In genomic region chr2:59161441-59162284, GRCm38 (mm10) we compare ENCODE assay signal across 8 mouse cellular contexts. TPM values are rescaled to one million over a fixed set of nuclear protein-coding genes. Genes with fewer than 3 reads are reported as not detected.
DNase-seq lines count a peak whose midpoint lies in the region; ATAC-seq and TF ChIP-seq lines count a peak whose summit lies in the region.

No protein-coding gene starts in this region.

- peak; percentile 69 for ATAC-seq in forebrain, embryonic 12.5 days (ENCODE audit: low FRiP score)
- ATAC-seq in heart, postnatal 0 days (ENCODE audit: insufficient read depth, low read depth), result peak; percentile 76
- peak; percentile 49 for ATAC-seq in liver, embryonic 14.5 days (ENCODE audit: insufficient read depth)
- peak; percentile 49; the same call in 1 of the 2 replicates for ATAC-seq in stomach, embryonic 16.5 days (ENCODE audit: insufficient read depth, low FRiP score)

- no peak for TF ChIP-seq EP300 in heart, postnatal 0 days (IDR thresholded peaks at IDR 0.05; ENCODE audit: low read depth)
- no peak for TF ChIP-seq EP300 in liver, embryonic 14.5 days (IDR thresholded peaks at IDR 0.05; ENCODE audit: low read depth)

- peak overlapping the region; percentile 80 for H3K4me2 ChIP-seq in forebrain, embryonic 12.5 days
- H3K4me2 ChIP-seq in heart, postnatal 0 days (ENCODE audit: low read depth, low read length), result peak overlapping the region; percentile 92
- H3K4me2 ChIP-seq in liver, embryonic 14.5 days (ENCODE audit: low read depth), result peak overlapping the region; percentile 91
- peak overlapping the region; percentile 55 for H3K4me2 ChIP-seq in stomach, embryonic 16.5 days (ENCODE audit: low read depth, low read length)

- peak overlapping the region; percentile 98 for H3K4me3 ChIP-seq in brown adipose tissue, adult 24 weeks (ENCODE audit: insufficient read depth, low read depth, low read length)
- H3K4me3 ChIP-seq in forebrain, embryonic 12.5 days (replicated peaks), result peak overlapping the region; percentile 86
- peak overlapping the region; percentile 98 for H3K4me3 ChIP-seq in heart, postnatal 0 days (ENCODE audit: low read depth, low read length)
- H3K4me3 ChIP-seq in liver, embryonic 14.5 days (ENCODE audit: insufficient read depth in 1 of 2, low read depth in 2 of 2, low read length in 2 of 2), result peak overlapping the region; percentile 82
- peak overlapping the region; percentile 95 for H3K4me3 ChIP-seq in stomach, embryonic 16.5 days (replicated peaks; ENCODE audit: low read length)

- peak overlapping the region; percentile 84 for H3K9ac ChIP-seq in forebrain, embryonic 12.5 days
- peak overlapping the region; percentile 97 for H3K9ac ChIP-seq in heart, postnatal 0 days (replicated peaks; ENCODE audit: low read depth, low read length)
- peak overlapping the region; percentile 76 for H3K9ac ChIP-seq in liver, embryonic 14.5 days (replicated peaks)
- peak overlapping the region; percentile 94 for H3K9ac ChIP-seq in stomach, embryonic 16.5 days (ENCODE audit: low read length)

- no peaks in the 10 kb centered on the region for H3K9me3 ChIP-seq in forebrain, embryonic 12.5 days
- no peaks in the 10 kb centered on the region for H3K9me3 ChIP-seq in heart, postnatal 0 days (replicated peaks; ENCODE audit: control insufficient read depth, low read length)
- H3K9me3 ChIP-seq in liver, embryonic 14.5 days (ENCODE audit: control insufficient read depth, low read length), result no peaks in the 10 kb centered on the region
- no peaks in the 10 kb centered on the region for H3K9me3 ChIP-seq in stomach, embryonic 16.5 days (replicated peaks; ENCODE audit: control insufficient read depth, low read length)

- H3K36me3 ChIP-seq in forebrain, embryonic 12.5 days (replicated peaks), result no peaks in the 10 kb centered on the region
- H3K36me3 ChIP-seq in heart, postnatal 0 days (replicated peaks; ENCODE audit: control insufficient read depth, insufficient read depth, low read length), result no peaks in the 10 kb centered on the region
- no peaks in the 10 kb centered on the region for H3K36me3 ChIP-seq in liver, embryonic 14.5 days (replicated peaks; ENCODE audit: control insufficient read depth, insufficient read depth, low read depth)
- H3K36me3 ChIP-seq in stomach, embryonic 16.5 days (ENCODE audit: control insufficient read depth, insufficient read depth, low read length), result no peaks in the 10 kb centered on the region

- DNase-seq in CD4-positive, CD25-positive, alpha-beta regulatory T cell, adult 2 months (ENCODE audit: low read depth, low spot score), result peak; percentile 71
- DNase-seq in heart, postnatal 0 days (ENCODE audit: low spot score), result peak; percentile 67
- peak; percentile 81 to 84 for DNase-seq in kidney, postnatal 36 days
- DNase-seq in liver, embryonic 14.5 days (ENCODE audit: low read depth in 3 of 3, low spot score in 3 of 3), result peak in 1 of 3 experiments; percentile 28
- DNase-seq in neural tube, embryonic 10.5 days (ENCODE audit: extremely low spot score, low spot score), result peak; percentile 82

- H3K4me1 ChIP-seq in brown adipose tissue, adult 24 weeks (ENCODE audit: control insufficient read depth, insufficient read depth, insufficient read length, low read length), result peaks cover 4% of the 10 kb centered on the region; the same call in 1 of the 2 replicates
- peaks cover 18% of the 10 kb centered on the region for H3K4me1 ChIP-seq in forebrain, embryonic 12.5 days
- H3K4me1 ChIP-seq in heart, postnatal 0 days (ENCODE audit: control insufficient read depth, insufficient read depth), result peaks cover 16% of the 10 kb centered on the region
- H3K4me1 ChIP-seq in liver, embryonic 14.5 days (replicated peaks; ENCODE audit: control insufficient read depth in 2 of 2, insufficient read depth in 2 of 2, low read length in 1 of 2), result peaks cover 0 to 10% of the 10 kb centered on the region in 2 experiments; a peak in 2 of 4 replicates
- peaks cover 14% of the 10 kb centered on the region for H3K4me1 ChIP-seq in stomach, embryonic 16.5 days (ENCODE audit: control insufficient read depth, insufficient read depth, low read length)

- peak overlapping the region; percentile 56 for H3K27ac ChIP-seq in brown adipose tissue, adult 24 weeks (replicated peaks; ENCODE audit: low read depth, low read length)
- peak overlapping the region; percentile 86 for H3K27ac ChIP-seq in forebrain, embryonic 12.5 days
- H3K27ac ChIP-seq in heart, postnatal 0 days (ENCODE audit: low read depth), result peak overlapping the region; percentile 97
- no peak overlapping the region for H3K27ac ChIP-seq in liver, embryonic 14.5 days
- peak overlapping the region; percentile 90 for H3K27ac ChIP-seq in stomach, embryonic 16.5 days (ENCODE audit: low read length)

- TF ChIP-seq CTCF in heart, postnatal 0 days (IDR thresholded peaks at IDR 0.05; ENCODE audit: low read depth), result peak; percentile 35
- TF ChIP-seq CTCF in liver, embryonic 14.5 days (IDR thresholded peaks at IDR 0.05; ENCODE audit: low read depth), result peak; percentile 57

- WGBS in forebrain, embryonic 12.5 days, result 2% methylated on average over 74 of the region's 74 CpGs
- under 1% methylated on average over 71 of the region's 74 CpGs for WGBS in heart, postnatal 0 days
- WGBS in liver, embryonic 14.5 days (ENCODE audit: insufficient replicate concordance), result 2% methylated on average over 74 of the region's 74 CpGs
- under 1% methylated on average over 74 of the region's 74 CpGs for WGBS in stomach, embryonic 16.5 days

- H3K27me3 ChIP-seq in forebrain, embryonic 12.5 days, result no peaks in the 10 kb centered on the region
- no peaks in the 10 kb centered on the region for H3K27me3 ChIP-seq in heart, postnatal 0 days (ENCODE audit: control insufficient read depth, insufficient read depth, low read length)
- H3K27me3 ChIP-seq in liver, embryonic 14.5 days (ENCODE audit: control insufficient read depth, insufficient read depth, low read length), result peaks cover 4% of the 10 kb centered on the region; the same call in 1 of the 2 replicates
- H3K27me3 ChIP-seq in stomach, embryonic 16.5 days (ENCODE audit: control insufficient read depth, insufficient read depth, low read length), result no peaks in the 10 kb centered on the region

RNA-seq across cellular contexts. Expression of gene Pkp4, which starts 1.0 kb away (rescaled TPM):
- polyA plus RNA-seq in brown adipose tissue, adult 24 weeks (2012; ENCODE audit: insufficient read depth, insufficient read length, missing spikeins), result 19.7 TPM in 2 replicates
- polyA plus RNA-seq in forebrain, embryonic 12.5 days (2016; fragmentation: Nextera tagmentation; extraction: Ambion mirVana), result 19.0 and 20.1 TPM in 2 replicates
- total RNA-seq in heart, postnatal 0 days (2014; rRNA removed; ENCODE audit: low replicate concordance), result 152 and 232 TPM in 2 replicates
- 30.9 and 36.1 TPM in 2 replicates for polyA plus RNA-seq in heart, postnatal 0 days (2015; fragmentation: Nextera tagmentation; extraction: Ambion mirVana)
- 8.8 and 8.9 TPM in 2 replicates for polyA plus RNA-seq in liver, embryonic 14.5 days (2012; rRNA removed)
- 5.2 and 5.3 TPM in 2 replicates for polyA plus RNA-seq in liver, embryonic 14.5 days (2014; fragmentation: Nextera tagmentation; extraction: Ambion mirVana)
- 30.0 and 32.6 TPM in 2 replicates for polyA plus RNA-seq in stomach, embryonic 16.5 days (2015; fragmentation: Nextera tagmentation; extraction: Ambion mirVana)

RNA-seq across cellular contexts. Expression of gene Ccdc148, which starts 1.2 kb away (rescaled TPM):
- polyA plus RNA-seq in brown adipose tissue, adult 24 weeks (2012; ENCODE audit: insufficient read depth, insufficient read length, missing spikeins), result not detected in 2 replicates
- polyA plus RNA-seq in forebrain, embryonic 12.5 days (2016; fragmentation: Nextera tagmentation; extraction: Ambion mirVana), result 2.4 TPM in 2 replicates
- total RNA-seq in heart, postnatal 0 days (2014; rRNA removed; ENCODE audit: low replicate concordance), result 0.46 and 1.3 TPM in 2 replicates
- 0.56 and 0.69 TPM in 2 replicates for polyA plus RNA-seq in heart, postnatal 0 days (2015; fragmentation: Nextera tagmentation; extraction: Ambion mirVana)
- 0.10 and 0.26 TPM in 2 replicates for polyA plus RNA-seq in liver, embryonic 14.5 days (2012; rRNA removed)
- 0.19 and 0.20 TPM in 2 replicates for polyA plus RNA-seq in liver, embryonic 14.5 days (2014; fragmentation: Nextera tagmentation; extraction: Ambion mirVana)
- polyA plus RNA-seq in stomach, embryonic 16.5 days (2015; fragmentation: Nextera tagmentation; extraction: Ambion mirVana), result 0.93 and 1.4 TPM in 2 replicates
